Mouse (Mus musculus): ENCODE data around the gene Hoxd9. TPM values are rescaled to one million over a fixed set of nuclear protein-coding genes. Genes with fewer than 3 reads are reported as not detected.

The Hoxd9 gene
- polyA plus RNA-seq, 1 experiment from 2014 or later, result 0.33 TPM

DNA sequence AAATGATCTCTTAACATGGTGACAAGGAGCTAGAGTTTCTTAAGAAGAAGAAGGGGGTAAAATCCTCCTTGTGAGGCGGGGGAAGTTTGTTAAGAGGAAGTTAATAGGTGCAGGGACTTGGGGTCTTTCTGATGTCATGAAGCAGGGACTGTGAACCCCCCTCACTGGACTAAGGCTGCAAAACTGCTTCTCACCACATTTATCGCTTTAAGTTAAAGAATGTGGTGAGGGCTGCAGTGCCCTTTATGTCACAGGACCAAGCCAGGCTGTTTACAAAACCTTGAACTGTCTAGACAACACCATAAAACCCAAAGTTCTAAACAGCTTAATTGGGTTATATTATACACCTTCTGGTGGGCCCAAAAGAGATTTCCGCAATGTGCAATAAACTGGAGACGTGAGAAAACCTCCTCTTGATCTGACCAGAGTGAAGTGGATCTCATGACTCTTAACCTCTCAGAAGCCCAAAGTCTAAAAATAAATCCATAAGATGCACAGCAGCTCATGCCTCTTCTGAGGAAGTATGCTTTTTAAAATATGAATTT is 12.4 kb upstream of the Hoxd9 start:
- DNase-seq (ENCODE audit: low spot score) (no peak), ATAC-seq (no peak)
- H3K27me3 ChIP-seq (replicated peaks; ENCODE audit: insufficient read depth, low read length), result peaks cover 94% of the 10 kb centered on the region
- TF ChIP-seq CTCF (IDR thresholded peaks at IDR 0.05) (no peak), EP300 (IDR thresholded peaks at IDR 0.05) (no peak)
- no peaks in the 10 kb centered on the region for H3K36me3 ChIP-seq (ENCODE audit: insufficient read depth, low read length)
- H3K4me1 ChIP-seq (ENCODE audit: insufficient read depth, low read depth, low read length), result peaks cover 5% of the 10 kb centered on the region; the same call in 1 of the 2 replicates
- H3K4me2 ChIP-seq (replicated peaks; ENCODE audit: low read depth, low read length), result no peak overlapping the region
- H3K4me3 ChIP-seq (ENCODE audit: low read depth, low read length), result no peak overlapping the region
- 15% methylated on average over 4 of the region's 4 CpGs for WGBS
- H3K9me3 ChIP-seq (ENCODE audit: low read length), result no peaks in the 10 kb centered on the region
- H3K9ac ChIP-seq (replicated peaks; ENCODE audit: low read depth), result no peak overlapping the region
- no peak overlapping the region for H3K27ac ChIP-seq (ENCODE audit: low read length)

DNA sequence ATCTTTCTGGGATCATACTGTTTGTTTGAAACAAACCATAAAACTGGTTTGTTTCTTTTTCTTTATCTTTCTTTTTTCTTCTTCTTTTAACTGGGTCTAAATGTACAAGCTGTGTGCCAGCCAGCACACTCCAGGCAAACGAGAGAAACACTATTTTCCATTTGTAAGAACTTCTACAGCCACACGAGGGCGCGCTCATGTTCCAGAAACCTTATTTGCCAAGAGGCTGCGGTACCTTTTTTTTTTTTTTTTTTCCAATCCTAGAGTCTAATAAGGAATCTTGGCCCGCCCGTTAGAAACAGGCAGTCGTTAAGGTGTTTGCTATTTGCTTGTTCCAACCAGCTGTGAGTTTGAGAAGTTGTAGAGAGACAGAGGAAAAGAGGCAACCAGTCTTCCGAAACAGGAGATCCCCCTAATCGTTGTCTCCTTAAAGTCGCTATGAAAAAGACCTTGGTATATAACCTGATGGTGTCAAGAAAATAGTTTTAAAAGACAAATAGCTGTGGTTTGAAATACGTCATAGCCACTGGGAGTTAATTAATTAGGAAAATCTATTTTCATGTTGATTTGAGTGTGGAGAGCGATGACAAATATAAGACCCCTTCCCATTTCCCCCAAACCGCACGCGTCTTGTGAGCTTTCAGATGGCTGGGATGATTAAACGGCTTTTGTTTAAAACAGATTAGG is 11.1 kb upstream of the Hoxd9 start:
- H3K4me2 ChIP-seq (replicated peaks; ENCODE audit: low read depth, low read length), result no peak overlapping the region
- 7% methylated on average over 17 of the region's 17 CpGs for WGBS
- no peak overlapping the region for H3K27ac ChIP-seq (ENCODE audit: low read length)
- peaks cover 92% of the 10 kb centered on the region for H3K27me3 ChIP-seq (replicated peaks; ENCODE audit: insufficient read depth, low read length)
- ATAC-seq (no peak), DNase-seq (ENCODE audit: low spot score) (peak; percentile 69)
- TF ChIP-seq CTCF (IDR thresholded peaks at IDR 0.05) (peak; percentile 66), EP300 (IDR thresholded peaks at IDR 0.05) (no peak)
- peaks cover 5% of the 10 kb centered on the region; the same call in 1 of the 2 replicates for H3K4me1 ChIP-seq (ENCODE audit: insufficient read depth, low read depth, low read length)
- H3K4me3 ChIP-seq (ENCODE audit: low read depth, low read length), result no peak overlapping the region
- no peaks in the 10 kb centered on the region for H3K9me3 ChIP-seq (ENCODE audit: low read length)
- H3K9ac ChIP-seq (replicated peaks; ENCODE audit: low read depth), result no peak overlapping the region
- H3K36me3 ChIP-seq (ENCODE audit: insufficient read depth, low read length), result no peaks in the 10 kb centered on the region

DNA sequence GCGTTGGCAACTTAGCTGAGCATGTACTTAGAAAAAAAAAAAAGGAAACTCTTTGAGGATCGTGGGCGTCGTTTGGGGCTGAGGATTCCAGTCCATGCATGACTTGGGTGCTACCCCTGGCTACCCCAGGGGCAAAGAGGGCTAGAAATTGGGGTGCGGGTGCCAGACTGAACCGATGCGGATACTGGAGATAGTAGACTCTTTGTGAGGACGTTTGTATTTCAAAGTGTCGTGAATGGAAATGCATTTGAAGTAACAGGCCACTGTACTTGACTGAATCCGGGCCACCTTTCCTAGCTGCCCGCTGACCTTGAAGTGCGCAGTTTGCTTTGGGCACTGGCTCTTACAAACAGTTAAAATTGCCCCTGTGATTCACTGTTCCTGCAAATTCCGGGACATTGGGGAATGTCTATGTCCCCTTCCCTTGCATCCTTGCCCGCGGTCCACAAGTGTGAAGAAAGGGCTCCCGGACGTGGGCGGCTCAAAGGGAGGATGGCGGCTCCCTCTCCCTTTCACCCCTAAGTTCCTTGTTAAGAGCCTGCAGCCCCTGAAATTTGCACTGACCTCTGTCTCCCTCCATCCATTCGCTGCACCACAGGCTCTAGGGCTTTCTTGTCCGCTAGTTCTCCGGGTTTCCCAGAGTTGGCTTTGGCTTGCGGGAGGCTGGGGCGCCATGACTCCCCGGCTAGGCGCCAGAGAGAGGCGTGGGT is 10.4 kb upstream of the Hoxd9 start:
- no peak overlapping the region for H3K4me3 ChIP-seq (ENCODE audit: low read depth, low read length)
- no peak overlapping the region for H3K4me2 ChIP-seq (replicated peaks; ENCODE audit: low read depth, low read length)
- no peak overlapping the region for H3K27ac ChIP-seq (ENCODE audit: low read length)
- TF ChIP-seq CTCF (IDR thresholded peaks at IDR 0.05), result no peak
- no peak for TF ChIP-seq EP300 (IDR thresholded peaks at IDR 0.05)
- no peaks in the 10 kb centered on the region for H3K36me3 ChIP-seq (ENCODE audit: insufficient read depth, low read length)
- ATAC-seq (no peak), DNase-seq (ENCODE audit: low spot score) (no peak)
- H3K9ac ChIP-seq (replicated peaks; ENCODE audit: low read depth), result no peak overlapping the region
- 2% methylated on average over 27 of the region's 27 CpGs for WGBS
- H3K27me3 ChIP-seq (replicated peaks; ENCODE audit: insufficient read depth, low read length), result peaks cover 92% of the 10 kb centered on the region
- no peaks in the 10 kb centered on the region for H3K9me3 ChIP-seq (ENCODE audit: low read length)
- peaks cover 5% of the 10 kb centered on the region; the same call in 1 of the 2 replicates for H3K4me1 ChIP-seq (ENCODE audit: insufficient read depth, low read depth, low read length)

DNA sequence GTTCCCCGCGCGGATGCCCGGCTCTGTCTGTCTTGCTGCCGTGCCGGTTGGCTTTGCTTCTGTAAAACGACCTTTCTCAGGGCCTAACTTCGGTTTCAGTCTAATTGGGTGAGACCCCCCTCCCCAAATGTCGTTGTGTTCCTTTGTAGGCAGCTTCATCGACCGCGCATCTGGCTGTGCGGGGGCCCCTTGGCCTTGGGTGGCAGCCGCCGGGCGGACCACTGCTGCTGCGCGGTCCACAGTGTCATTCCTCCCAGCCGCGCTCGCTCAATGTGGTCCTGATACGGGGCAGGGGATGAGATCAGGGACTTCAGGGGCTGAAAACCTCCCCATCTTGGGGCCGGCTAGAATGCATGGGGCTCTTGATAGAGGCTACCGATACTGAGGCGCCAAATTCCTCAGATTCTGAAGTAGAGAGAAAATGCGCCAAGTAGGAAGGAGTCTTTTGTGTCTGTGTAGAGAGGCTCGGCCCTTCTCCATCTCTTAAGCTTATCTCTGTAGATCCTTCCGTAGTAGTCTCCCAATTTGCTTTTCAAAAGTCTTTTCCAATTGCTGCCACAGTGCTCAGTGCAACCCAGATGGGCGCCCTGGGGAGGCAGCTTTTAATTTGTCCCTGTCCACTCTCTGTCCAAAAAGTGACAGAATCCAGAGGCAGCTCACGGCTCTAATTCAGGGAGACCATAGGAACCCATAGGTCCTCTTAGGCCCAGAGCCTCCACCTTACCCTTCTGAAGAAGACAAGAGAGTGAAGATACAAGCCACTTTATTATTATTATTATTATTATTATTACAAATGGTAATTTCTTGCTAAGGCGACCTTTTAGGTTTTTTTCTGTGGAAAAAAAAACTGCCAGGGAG is 9.6 kb upstream of the Hoxd9 start:
- Histone ChIP-seq H3K27ac (ENCODE audit: low read length) (no peak overlapping the region), H3K4me2 (replicated peaks; ENCODE audit: low read depth, low read length) (no peak overlapping the region), H3K9ac (replicated peaks; ENCODE audit: low read depth) (no peak overlapping the region), H3K27me3 (replicated peaks; ENCODE audit: insufficient read depth, low read length) (peaks cover 91% of the 10 kb centered on the region), H3K4me1 (ENCODE audit: insufficient read depth, low read depth, low read length) (no peaks in the 10 kb centered on the region; the same call in 1 of the 2 replicates), H3K9me3 (ENCODE audit: low read length) (no peaks in the 10 kb centered on the region), H3K36me3 (ENCODE audit: insufficient read depth, low read length) (no peaks in the 10 kb centered on the region), H3K4me3 (ENCODE audit: low read depth, low read length) (no peak overlapping the region)
- under 1% methylated on average over 31 of the region's 31 CpGs for WGBS
- no peak for DNase-seq (ENCODE audit: low spot score)
- no peak for ATAC-seq
- TF ChIP-seq CTCF (IDR thresholded peaks at IDR 0.05) (no peak), EP300 (IDR thresholded peaks at IDR 0.05) (no peak)

DNA sequence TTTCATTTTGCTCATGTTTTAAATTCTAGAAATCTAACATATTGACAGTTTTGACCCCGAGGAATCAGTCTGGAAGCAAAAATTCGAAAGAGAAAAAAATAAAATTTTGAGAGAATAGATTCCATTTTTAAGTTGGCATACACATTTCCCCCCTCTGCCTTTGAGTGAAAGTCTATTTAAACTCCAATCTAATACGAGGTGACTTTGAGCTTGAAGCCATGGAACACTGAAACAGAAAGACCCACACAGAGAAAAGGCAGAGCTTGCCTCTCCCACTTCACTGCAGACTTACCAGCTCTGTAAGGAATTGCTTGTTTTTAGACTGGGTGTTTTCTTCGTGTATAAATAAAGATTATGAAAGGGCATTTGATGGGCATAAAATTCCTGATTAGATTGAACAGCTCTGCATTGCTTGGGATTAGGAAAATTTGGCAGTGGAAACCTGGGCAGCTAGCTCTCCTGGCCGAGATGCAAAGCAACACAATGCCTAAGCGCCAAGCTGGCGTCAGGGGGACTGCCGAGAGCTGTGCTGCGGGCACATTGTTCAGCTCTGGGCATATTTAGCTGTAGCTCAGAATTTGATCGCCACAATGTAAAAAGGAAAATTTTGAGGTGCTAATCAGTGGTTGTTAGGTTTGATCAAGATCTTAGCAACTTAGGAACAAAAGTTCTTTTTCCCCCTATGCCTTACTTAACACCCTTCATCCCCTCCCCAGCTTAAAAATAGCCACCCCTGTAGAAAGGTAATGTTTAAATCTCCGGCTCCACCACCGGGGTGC is 8.5 kb upstream of the Hoxd9 start:
- no peaks in the 10 kb centered on the region for H3K36me3 ChIP-seq (ENCODE audit: insufficient read depth, low read length)
- H3K4me3 ChIP-seq (ENCODE audit: low read depth, low read length), result no peak overlapping the region
- H3K27ac ChIP-seq (ENCODE audit: low read length), result no peak overlapping the region
- H3K9ac ChIP-seq (replicated peaks; ENCODE audit: low read depth), result no peak overlapping the region
- H3K9me3 ChIP-seq (ENCODE audit: low read length), result no peaks in the 10 kb centered on the region
- DNase-seq (ENCODE audit: low spot score), result no peak
- no peak overlapping the region for H3K4me2 ChIP-seq (replicated peaks; ENCODE audit: low read depth, low read length)
- H3K27me3 ChIP-seq (replicated peaks; ENCODE audit: insufficient read depth, low read length), result peaks cover 94% of the 10 kb centered on the region
- no peak for ATAC-seq
- no peaks in the 10 kb centered on the region for H3K4me1 ChIP-seq (ENCODE audit: insufficient read depth, low read depth, low read length)
- TF ChIP-seq EP300 (IDR thresholded peaks at IDR 0.05), result no peak
- no peak for TF ChIP-seq CTCF (IDR thresholded peaks at IDR 0.05)
- WGBS, result 4% methylated on average over 12 of the region's 12 CpGs

Data from lung, postnatal 0 days (tissue).